Mouse (Mus musculus): Measurements from ENCODE around the gene Iqcf3.
A peak's percentile ranks its signal among the peaks of the same experiment; 100 is the strongest.

DNA sequence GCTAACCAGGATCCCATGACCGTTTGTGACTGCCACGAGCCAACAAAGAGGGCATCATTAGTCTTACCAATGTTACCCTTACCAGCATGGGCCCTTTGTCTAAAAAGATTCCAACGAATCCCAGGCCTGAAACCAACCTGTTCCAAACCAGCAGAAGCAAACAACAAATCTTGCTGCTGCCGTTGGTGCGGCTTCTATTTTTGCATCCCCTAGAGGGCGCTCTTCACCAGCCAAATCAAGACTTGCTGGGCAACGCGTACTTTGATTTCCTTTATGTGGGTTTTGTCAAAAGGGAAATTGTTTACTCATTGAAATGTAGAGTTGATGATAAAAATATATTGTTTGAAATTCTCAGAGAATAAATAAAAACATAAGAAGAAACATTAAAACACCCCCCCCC is 39.1 kb upstream of the Iqcf3 start:
- TF ChIP-seq POLR2A (IDR thresholded peaks at IDR 0.05; ENCODE audit: low read depth, low read length) (no peak), CTCF (IDR thresholded peaks at IDR 0.05; ENCODE audit: extremely low read depth, insufficient read depth, insufficient read length, insufficient replicate concordance) (peak; percentile 49; the same call in 1 of the 2 replicates)
